Mouse (Mus musculus) neural tube, embryonic 15.5 days (tissue): Measurements from ENCODE around the gene Hoxd11. TPM values are rescaled to one million over a fixed set of nuclear protein-coding genes. Genes with fewer than 3 reads are reported as not detected.

Source experiments
- ATAC-seq: fragments of 200-750 bp; cut with Nextera tagmentation; 2 replicates; pipeline ENCODE4 v1.8.0; 2017; ENCODE audit warnings: mild to moderate bottlenecking, moderate TSS enrichment, moderate library complexity; ENCODE audit not compliant: low FRiP score
- H3K27ac ChIP-seq: fragments of 300-500 bp; sonication (generic); replicated peaks from 2 replicates; pipeline ENCODE4 v1.5.1; 2015; ENCODE audit warnings: mild to moderate bottlenecking, inconsistent platforms
- H3K27me3 ChIP-seq: fragments of 300-500 bp; sonication (generic); replicated peaks from 2 replicates; pipeline ENCODE4 v1.6.1; 2015; ENCODE audit warnings: inconsistent platforms
- H3K36me3 ChIP-seq: fragments of 300-500 bp; sonication (generic); 2 replicates; pipeline ENCODE4 v1.6.1; 2015; ENCODE audit warnings: inconsistent platforms
- H3K4me1 ChIP-seq: fragments of 300-500 bp; sonication (generic); 2 replicates; pipeline ENCODE4 v1.6.1; 2015; ENCODE audit warnings: inconsistent platforms
- H3K4me2 ChIP-seq: fragments of 300-500 bp; sonication (generic); 2 replicates; pipeline ENCODE4 v1.6.1; 2015; ENCODE audit warnings: inconsistent platforms, mild to moderate bottlenecking, moderate library complexity
- H3K4me3 ChIP-seq: fragments of 300-500 bp; sonication (generic); replicated peaks from 2 replicates; pipeline ENCODE4 v1.5.1; 2015; ENCODE audit warnings: mild to moderate bottlenecking, inconsistent platforms
- H3K9ac ChIP-seq: fragments of 300-500 bp; sonication (generic); replicated peaks from 2 replicates; pipeline ENCODE4 v1.6.1; 2015; ENCODE audit warnings: mild to moderate bottlenecking, inconsistent platforms
- H3K9me3 ChIP-seq: fragments of 300-500 bp; sonication (generic); replicated peaks from 2 replicates; pipeline ENCODE4 v1.6.1; 2016; ENCODE audit warnings: inconsistent platforms
- WGBS: fragments of 180-500 bp; shearing (Covaris S2); methylation state at CpG from one replicate; pipeline ENCODE4 v1.1.7; 2015; ENCODE audit warnings: mixed read lengths; 5-methylcytosine and 5-hydroxymethylcytosine counted together
- polyA plus RNA-seq: library from polyadenylated mRNA; unstranded; fragments of >200 nt; fragmentation: Nextera tagmentation; extraction: Ambion mirVana; gene quantifications from 2 replicates; pipeline ENCODE4 v1.2.1, GENCODE M21; 2015

The Hoxd11 gene
- polyA plus RNA-seq, 1 experiment from 2014 or later: 4.1 TPM

DNA sequence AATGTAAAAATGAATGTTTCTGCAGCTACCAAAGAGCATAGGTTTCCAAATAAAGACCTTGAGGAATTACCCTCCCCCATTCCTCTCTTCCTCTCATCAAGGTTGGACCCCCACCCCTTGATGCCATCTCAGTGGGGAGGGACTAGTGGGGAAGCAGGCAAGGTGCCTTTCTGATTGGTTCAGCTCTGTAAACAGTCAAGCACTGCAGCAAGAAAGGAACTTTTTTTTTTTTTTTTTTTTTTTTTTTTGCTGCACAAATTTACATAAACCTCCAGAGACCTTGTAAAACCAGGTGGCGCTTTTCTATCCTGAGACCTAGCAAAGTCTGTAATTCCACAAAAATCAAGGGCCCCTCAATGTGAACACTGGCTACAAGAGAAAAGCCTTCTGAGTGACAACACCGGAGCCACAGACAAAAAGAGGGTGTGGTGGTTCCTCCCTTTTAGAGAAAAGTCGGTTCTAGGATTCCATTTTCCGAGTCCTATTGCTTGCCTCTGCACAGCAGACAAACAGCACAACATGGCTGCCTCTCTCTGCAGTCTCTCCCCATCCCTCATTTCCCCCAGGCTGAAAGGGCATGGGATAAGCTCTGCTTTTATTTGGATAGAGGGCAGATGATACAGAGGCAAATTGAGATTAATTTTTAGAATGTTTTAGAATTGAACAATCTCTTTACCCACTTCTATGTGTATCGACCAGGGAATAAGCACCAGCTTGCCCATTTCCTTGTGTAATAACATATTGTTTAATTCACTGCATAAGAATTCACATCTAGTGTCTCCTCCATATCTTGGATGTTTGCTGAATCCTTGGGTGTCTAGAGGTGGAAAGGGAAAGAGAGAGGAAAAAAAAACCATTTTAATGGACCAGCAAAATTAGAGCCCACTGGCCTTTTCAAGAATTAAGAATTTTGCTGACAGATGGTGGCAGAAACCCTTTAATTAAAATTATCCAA, 30.4 kb downstream of the Hoxd11 start:
- Histone ChIP-seq H3K36me3 (no peaks in the 10 kb centered on the region), H3K4me1 (peaks cover 41% of the 10 kb centered on the region), H3K9ac (0 out of 2 replicates have a peak overlapping the region, but pooled peaks have one; percentile 2), H3K27me3 (no peaks in the 10 kb centered on the region), H3K9me3 (no peaks in the 10 kb centered on the region), H3K4me2 (peak overlapping the region; percentile 60), H3K4me3 (peak overlapping the region; percentile 75), H3K27ac (peak overlapping the region; percentile 99)
- ATAC-seq: no peak
- 9% methylated on average over 5 of the region's 5 CpGs for WGBS

DNA sequence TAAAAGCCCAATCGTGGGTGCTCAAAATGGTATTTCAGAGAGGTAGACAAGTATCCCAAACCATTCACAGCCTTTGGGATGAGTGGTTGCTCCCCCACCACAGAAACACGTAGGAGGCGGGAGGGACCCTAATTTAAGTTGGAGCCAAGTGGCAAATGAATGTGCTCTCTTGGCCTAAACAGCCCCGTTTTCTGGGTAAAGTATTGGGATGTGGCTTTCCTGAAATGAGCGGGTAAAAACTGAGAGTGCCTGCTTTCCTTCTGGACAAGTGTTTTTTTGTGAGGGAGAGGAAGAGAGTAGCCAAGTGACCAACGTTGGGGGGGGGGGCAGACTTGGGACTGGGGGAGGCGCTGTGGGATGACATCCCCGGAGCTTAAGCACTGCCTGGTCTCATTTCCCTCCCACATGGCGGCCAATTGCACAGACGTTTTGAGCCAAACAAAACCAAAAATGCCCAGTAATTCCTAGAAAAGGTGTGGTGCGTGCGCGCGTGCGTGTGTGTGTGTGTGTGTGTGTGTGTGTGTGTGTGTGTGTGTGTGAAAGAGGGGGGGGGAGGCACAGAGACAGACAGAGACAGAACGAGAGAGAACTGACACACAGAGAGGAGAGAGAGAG, 31.7 kb downstream of the Hoxd11 start:
- Histone ChIP-seq H3K9ac (peak overlapping the region; percentile 98), H3K4me3 (peak overlapping the region; percentile 75), H3K27me3 (no peaks in the 10 kb centered on the region), H3K36me3 (no peaks in the 10 kb centered on the region), H3K4me1 (peaks cover 48% of the 10 kb centered on the region), H3K9me3 (no peaks in the 10 kb centered on the region), H3K27ac (peak overlapping the region; percentile 99), H3K4me2 (peak overlapping the region; percentile 60)
- 2% methylated on average over 16 of the region's 16 CpGs for WGBS
- ATAC-seq: no peak

DNA sequence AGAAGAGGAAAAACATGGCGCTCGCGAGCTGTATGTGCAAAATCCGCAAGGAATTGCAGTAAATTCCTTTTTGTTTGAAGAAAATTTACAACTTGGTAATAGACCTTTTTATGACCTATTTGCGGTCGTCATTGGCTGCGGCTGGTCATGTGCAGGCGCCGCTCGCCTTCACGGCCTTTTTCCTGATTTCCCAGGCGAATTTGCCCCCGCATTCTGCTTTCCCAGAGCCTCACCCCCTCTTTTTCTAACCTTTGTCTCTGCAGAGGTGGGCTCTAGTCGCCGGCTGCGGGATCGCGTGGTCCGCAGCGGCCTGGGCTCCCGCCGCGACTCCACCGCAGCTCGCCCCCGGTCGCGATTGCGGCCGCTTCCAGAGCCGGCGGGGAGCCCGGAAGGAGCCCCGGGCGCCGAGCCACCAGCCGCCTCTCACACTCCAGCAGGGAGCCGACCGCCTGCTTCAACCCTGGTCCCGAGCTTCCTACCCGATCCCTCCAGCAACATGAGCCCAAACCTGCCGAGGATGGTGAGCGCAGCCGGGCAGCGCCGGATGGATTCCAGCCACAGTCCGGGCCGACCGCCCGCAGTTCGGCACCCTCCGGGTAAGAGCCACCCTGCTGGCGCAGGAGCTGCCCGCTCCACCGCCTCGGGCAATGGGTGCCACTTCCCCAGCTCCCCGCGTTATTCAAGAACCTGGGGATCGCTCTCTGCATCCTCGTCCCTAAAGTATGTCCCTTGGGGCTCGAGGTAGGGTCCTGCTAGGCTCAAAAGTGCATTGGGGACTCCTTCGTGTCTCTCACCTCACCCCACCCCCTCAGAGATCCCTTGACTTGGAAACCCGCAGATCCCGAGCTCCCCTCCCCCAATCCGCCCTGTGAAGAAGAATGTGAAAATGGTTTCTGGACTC, 32.6 kb downstream of the Hoxd11 start, which contains the start of the genes Hoxd3 and Hoxd4:
Gene Hoxd3 (plus strand): TSS at position 207 of the 901 bp plus-strand sequence.
Gene Hoxd4 (plus strand): TSS at position 209 of the 901 bp plus-strand sequence.
- peak within 1 kb of the TSS; percentile 98 for H3K9ac ChIP-seq
- ATAC-seq: peak; percentile 81
- no peaks in the 10 kb centered on the region for H3K9me3 ChIP-seq
- no peaks in the 10 kb centered on the region for H3K36me3 ChIP-seq
- peak within 1 kb of the TSS; percentile 60 for H3K4me2 ChIP-seq
- peak within 1 kb of the TSS; percentile 75 for H3K4me3 ChIP-seq
- under 1% methylated on average over 65 of the region's 65 CpGs for WGBS
- H3K27me3 ChIP-seq: no peaks in the 10 kb centered on the region
- H3K27ac ChIP-seq: peak within 1 kb of the TSS; percentile 99
- H3K4me1 ChIP-seq: peaks cover 53% of the 10 kb centered on the region

DNA sequence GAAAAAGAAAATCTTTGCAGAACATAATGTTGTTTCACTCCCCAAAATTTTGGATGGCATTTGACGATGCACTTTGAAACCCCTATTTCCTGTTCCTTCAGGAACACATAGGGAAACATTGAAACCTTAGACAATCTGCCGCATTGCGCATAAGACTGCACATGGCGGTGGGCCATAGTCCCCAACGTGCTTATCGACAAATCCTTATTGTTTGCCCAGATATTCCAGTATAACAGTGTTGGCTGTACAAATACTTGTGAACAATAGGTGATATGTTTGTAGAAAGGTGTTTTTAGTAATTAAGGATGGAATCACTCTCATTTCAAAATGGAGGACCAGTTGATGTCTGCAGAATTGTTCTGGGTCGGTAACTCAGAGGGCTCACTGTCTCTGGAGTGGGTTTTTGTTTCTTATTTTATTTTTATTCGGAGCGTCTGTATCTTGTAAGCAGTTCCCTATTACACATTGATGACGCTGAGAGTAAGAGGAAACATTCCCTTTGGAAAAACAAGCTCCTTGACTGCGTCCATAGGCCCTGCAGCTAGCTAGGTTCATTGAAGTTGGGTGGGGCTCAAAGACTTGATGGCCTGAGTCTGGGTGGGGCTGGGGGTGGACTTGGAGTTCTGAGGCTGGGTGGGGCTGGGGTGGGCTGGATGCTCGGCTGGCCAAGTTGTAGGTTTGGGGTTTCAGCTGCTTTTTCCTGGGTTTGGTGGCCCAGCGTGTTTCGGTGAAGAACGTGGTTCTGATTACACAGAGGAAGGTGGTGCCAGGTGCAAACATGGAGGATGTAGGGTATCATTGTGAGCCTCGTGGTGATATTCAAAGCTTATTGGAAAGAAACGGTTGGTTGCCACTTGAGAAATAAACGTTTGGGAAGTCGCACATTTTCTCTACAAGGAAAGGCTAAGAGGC, 34.1 kb downstream of the Hoxd11 start:
- ATAC-seq: no peak
- peaks cover 57% of the 10 kb centered on the region for H3K4me1 ChIP-seq
- no peaks in the 10 kb centered on the region for H3K9me3 ChIP-seq
- H3K4me2 ChIP-seq: peak overlapping the region; percentile 60
- WGBS: 7% methylated on average over 19 of the region's 19 CpGs
- H3K27me3 ChIP-seq: no peaks in the 10 kb centered on the region
- H3K36me3 ChIP-seq: no peaks in the 10 kb centered on the region
- H3K27ac ChIP-seq: peak overlapping the region; percentile 99
- peak overlapping the region; percentile 75 for H3K4me3 ChIP-seq
- H3K9ac ChIP-seq: peak overlapping the region; percentile 98

DNA sequence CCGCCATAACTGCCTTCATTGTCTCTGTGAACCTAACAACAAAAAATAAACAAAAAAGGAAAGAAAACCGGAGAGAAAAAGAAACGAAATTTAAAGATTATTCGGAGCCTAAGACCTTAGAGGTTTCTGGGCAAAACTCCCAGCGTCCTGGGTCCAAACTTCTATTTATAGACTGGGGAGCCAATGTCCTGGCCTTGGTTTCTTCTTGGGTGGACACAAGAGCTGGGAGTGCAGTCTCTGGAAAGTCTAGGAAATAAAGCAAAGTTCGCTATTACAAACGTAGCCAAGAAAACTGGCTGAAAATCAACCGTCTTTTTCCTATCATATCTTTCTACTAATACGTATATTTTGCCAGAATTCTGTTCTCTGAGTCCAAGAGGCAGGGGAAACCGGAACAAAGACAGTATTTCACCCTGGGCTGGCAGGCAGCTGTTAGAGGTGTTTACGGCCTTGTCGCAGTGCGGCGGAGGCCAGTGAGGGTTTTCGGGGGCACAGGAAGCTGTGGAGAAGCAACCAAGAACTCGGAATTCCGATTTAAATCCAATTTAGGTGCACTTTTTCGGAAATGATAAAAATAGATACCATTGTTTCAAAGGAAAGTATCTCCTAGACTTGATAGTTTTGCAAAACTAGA, 34.9 kb downstream of the Hoxd11 start:
- H3K36me3 ChIP-seq: no peaks in the 10 kb centered on the region
- H3K9me3 ChIP-seq: no peaks in the 10 kb centered on the region
- peak overlapping the region; percentile 75 for H3K4me3 ChIP-seq
- peak overlapping the region; percentile 98 for H3K9ac ChIP-seq
- no peaks in the 10 kb centered on the region for H3K27me3 ChIP-seq
- WGBS: 3% methylated on average over 18 of the region's 18 CpGs
- peaks cover 57% of the 10 kb centered on the region for H3K4me1 ChIP-seq
- no peak for ATAC-seq
- peak overlapping the region; percentile 60 for H3K4me2 ChIP-seq
- H3K27ac ChIP-seq: peak overlapping the region; percentile 99

DNA sequence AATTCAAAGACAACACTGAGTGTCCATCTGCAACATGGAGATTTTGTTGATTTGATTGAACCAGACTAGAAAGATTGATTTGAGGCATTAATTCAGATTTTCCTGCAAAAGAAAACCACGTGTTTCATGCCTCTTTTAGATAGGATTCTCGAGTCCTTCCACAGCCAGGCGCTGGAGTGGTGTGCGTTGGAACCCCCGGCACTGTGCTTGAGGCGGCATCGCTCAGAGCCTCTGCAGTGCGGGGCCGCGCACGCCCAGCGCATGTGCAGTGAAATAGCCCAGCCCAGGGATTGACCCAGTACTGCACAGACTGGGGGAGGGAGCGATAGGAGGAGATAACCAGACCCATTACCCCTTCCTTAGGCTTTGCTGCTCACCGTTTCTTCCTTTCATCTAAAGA, 35.5 kb downstream of the Hoxd11 start:
- H3K4me3 ChIP-seq: peak overlapping the region; percentile 75
- no peaks in the 10 kb centered on the region for H3K27me3 ChIP-seq
- 3% methylated on average over 14 of the region's 14 CpGs for WGBS
- peak overlapping the region; percentile 99 for H3K27ac ChIP-seq
- H3K9ac ChIP-seq: peak overlapping the region; percentile 98
- peaks cover 56% of the 10 kb centered on the region for H3K4me1 ChIP-seq
- ATAC-seq: peak; percentile 80
- H3K36me3 ChIP-seq: no peaks in the 10 kb centered on the region
- H3K9me3 ChIP-seq: no peaks in the 10 kb centered on the region
- peak overlapping the region; percentile 60 for H3K4me2 ChIP-seq

DNA sequence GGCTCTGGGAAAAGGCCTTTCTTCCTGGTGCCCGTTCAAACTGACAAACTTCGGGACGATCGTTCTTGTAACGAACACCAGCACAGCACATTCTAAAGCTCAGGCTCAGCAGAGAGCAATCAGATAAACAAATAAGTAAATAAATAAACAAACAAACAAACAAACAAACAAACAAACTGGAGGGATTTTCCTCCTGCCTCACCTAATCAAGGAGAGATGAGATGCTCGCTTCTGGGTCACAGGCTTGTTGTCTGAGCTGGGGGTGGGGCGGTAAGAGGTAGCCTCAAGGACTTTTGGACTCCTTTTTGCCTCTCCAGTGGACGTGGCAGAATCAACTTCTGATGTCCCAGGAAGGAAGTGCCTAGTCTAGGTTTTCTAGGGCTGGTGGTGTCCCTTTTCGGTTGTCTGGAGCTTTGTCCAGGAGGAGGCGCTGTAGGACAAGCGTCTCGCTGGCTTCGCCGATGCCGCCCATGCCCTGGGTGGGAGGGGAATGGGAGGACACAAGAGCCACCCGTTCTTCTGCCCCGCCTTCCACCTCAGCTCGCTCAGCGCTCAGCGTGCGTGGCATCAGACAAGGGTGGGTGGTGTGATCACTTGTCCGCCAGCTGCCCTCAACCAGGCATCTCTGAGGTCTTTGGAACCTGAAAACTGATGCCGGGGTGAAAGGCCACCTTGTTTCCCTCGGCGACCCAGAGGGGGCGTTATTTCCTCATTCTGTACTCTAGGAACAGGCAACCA, 36.3 kb downstream of the Hoxd11 start:
- H3K4me2 ChIP-seq: peak overlapping the region; percentile 60
- no peaks in the 10 kb centered on the region for H3K9me3 ChIP-seq
- peak overlapping the region; percentile 98 for H3K9ac ChIP-seq
- peak; percentile 51 for ATAC-seq
- H3K27me3 ChIP-seq: no peaks in the 10 kb centered on the region
- WGBS: 2% methylated on average over 26 of the region's 26 CpGs
- H3K36me3 ChIP-seq: no peaks in the 10 kb centered on the region
- H3K4me3 ChIP-seq: peak overlapping the region; percentile 75
- H3K4me1 ChIP-seq: peaks cover 56% of the 10 kb centered on the region
- H3K27ac ChIP-seq: peak overlapping the region; percentile 99

DNA sequence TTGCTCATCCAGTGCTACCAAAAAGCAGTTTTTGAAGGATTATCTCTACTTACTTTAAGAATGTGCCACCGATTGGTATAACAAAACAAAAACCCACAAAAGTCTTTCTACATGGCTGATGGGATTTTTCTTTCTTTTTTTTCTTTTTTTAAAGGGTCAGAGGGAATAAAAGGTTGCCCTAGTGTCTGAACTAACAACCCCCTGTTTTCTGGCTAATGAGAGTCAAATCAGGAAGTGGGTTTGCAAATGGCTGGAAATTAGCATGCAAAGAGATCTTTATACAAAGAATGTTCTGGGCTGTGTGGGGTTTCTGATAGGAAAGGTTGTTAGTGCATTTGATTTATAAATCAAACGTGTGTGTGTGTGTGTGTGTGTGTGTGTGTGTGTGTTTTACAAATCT, 41.0 kb downstream of the Hoxd11 start:
- no peaks in the 10 kb centered on the region for H3K9me3 ChIP-seq
- peaks cover 99% of the 10 kb centered on the region for H3K4me1 ChIP-seq
- H3K4me2 ChIP-seq: peak overlapping the region; percentile 60
- no peaks in the 10 kb centered on the region for H3K36me3 ChIP-seq
- WGBS: 15% methylated on average over 2 of the region's 2 CpGs
- no peaks in the 10 kb centered on the region for H3K27me3 ChIP-seq
- no peak overlapping the region for H3K9ac ChIP-seq
- H3K27ac ChIP-seq: peak overlapping the region; percentile 81; the same call in 1 of the 2 replicates
- ATAC-seq: no peak
- H3K4me3 ChIP-seq: peak overlapping the region; percentile 16; the same call in 1 of the 2 replicates

DNA sequence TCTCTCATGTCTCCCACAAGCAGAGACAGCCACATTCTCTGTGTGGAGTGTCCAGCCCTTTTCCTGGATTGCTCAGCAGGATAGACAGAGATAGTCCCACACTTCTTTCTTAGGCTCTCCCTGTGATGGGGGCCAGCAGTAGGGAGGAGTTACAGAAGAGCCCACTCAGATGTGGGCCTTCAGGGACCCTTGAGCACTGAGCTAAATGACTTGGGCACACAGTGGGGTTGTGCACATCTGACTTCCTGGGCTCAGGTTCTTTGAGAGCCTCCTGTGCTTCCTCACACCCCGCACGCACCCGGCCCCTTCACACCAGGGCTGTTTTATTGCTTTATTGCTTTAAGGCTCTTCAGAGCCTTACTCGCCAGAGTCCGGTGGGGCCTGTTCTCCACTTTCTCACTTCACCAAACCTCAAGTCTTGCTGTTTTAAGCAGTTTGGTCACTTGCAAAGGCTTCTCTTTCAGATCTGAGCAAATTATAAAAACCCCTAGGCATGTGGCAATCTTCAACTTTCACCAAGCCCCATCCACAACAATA, 41.7 kb downstream of the Hoxd11 start:
- peak overlapping the region; percentile 60 for H3K4me2 ChIP-seq
- H3K27ac ChIP-seq: peak overlapping the region; percentile 81
- no peak overlapping the region; the same call in 1 of the 2 replicates for H3K9ac ChIP-seq
- ATAC-seq: no peak
- H3K36me3 ChIP-seq: no peaks in the 10 kb centered on the region
- H3K27me3 ChIP-seq: no peaks in the 10 kb centered on the region
- H3K4me3 ChIP-seq: peak overlapping the region; percentile 16
- 10% methylated on average over 5 of the region's 5 CpGs for WGBS
- peaks cover 99% of the 10 kb centered on the region for H3K4me1 ChIP-seq
- no peaks in the 10 kb centered on the region for H3K9me3 ChIP-seq
